Mouse (Mus musculus): ENCODE data around the gene Slc29a1.
A peak's percentile ranks its signal among the peaks of the same experiment; 100 is the strongest.
"Not testable (repeated sequence)": the region's sequence is repeated elsewhere in the genome, so short reads cannot be mapped to it uniquely, and the experiment has no call there.

Slc29a1 gene

DNA sequence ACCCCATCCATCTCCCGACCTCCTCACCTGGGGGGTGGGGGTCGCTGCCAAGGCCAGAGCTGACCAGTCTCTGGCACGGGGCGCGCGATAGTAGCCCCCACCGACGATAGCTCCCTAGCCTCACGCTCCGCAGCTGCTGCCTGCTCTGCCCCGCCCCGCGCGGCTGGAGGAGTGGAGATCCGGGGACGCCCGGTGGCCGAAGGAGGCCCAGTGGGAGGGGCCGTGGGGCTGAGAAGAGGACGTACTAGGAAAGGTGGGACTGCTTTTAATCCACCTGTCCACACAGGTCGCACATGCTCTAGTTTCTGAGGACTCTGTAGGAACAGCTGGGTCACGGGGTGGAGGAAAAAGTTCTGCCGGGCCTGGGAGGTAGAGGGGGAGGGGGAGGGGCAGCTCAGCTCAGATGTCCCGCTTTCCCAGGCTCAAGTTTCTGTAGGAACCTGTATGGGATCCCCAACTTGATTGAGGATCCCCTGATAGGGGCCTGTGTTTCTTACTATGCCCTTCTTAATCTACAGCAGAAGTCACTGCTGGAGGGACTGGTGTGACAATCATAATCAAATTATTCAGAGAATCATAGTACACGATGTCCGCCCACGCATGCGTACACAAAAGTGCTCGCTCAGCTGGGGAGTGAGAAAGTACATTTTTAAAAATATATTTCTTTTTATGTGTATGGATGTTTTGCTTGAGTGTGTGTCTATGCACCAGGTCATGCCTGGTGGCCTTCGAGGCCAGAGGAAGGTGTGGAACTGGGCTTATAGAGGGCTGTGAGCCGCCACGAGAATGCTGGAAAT lies at the start of gene Slc29a1:
TSS of gene Slc29a1 (minus strand) at position 161 of the 797 bp plus-strand sequence.
- no peak for DNase-seq (ENCODE audit: low read depth, low spot score)

DNA sequence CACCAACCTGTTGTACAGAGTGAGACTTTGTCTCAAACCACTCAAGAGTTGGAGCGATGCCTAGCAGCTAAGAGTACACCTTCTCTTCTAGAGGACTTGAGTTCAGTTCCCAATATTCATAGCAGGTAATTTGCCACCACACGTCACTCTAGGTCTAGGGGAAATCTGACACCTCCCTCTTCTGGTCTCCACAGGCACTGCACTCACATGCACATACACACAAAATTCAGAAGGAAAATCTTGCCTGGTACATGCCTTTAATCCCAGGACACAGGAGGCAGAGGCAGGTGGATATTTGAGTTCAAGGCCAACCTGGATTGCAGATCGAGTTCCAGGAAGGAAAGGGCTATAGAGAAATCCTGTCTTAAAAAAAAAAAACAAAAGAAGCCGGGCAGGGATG lies 44.8 kb upstream of the Slc29a1 start:
- no peak for DNase-seq (ENCODE audit: low read depth, low spot score)

DNA sequence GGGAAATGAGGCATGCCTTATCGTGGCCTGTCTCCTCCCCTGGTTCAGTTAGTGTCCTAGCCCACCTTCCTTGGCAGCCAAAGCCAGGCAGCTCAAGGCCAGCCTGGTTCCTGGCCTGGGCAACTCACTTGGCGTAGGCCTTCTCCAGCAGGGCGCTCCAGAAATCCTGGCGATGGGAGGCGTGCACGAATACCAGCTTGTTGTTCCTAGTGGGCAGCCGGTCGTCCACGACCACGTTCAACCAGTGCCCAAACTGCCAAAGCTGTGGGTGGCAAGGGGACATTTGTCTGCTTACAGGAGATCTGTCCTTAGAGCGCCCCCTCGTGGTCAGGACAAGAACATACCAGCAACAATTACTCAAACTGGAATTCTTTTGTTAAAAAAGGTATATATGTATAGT lies 43.3 kb upstream of the Slc29a1 start:
- DNase-seq (ENCODE audit: low read depth, low spot score): peak; percentile 77

DNA sequence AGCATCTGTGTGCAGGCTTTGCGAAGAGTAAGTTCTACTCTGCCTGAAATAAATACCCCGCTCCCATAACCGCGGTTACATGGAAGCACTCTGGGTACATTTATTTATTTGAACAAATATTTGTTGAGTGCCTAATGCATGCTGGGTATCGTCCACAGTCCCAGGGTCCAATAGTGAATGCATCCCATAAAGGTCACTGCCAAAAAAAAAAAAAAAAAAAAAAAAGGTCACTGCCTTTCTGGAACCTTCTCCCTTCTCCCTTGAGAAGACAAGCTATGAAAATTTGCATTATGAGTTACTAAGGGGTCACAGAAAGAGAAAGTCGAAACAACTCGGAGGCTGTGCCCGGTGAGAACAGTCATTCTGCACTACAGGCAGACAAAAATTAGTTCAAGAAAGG lies 42.6 kb upstream of the Slc29a1 start:
- no peak for DNase-seq (ENCODE audit: low read depth, low spot score)

DNA sequence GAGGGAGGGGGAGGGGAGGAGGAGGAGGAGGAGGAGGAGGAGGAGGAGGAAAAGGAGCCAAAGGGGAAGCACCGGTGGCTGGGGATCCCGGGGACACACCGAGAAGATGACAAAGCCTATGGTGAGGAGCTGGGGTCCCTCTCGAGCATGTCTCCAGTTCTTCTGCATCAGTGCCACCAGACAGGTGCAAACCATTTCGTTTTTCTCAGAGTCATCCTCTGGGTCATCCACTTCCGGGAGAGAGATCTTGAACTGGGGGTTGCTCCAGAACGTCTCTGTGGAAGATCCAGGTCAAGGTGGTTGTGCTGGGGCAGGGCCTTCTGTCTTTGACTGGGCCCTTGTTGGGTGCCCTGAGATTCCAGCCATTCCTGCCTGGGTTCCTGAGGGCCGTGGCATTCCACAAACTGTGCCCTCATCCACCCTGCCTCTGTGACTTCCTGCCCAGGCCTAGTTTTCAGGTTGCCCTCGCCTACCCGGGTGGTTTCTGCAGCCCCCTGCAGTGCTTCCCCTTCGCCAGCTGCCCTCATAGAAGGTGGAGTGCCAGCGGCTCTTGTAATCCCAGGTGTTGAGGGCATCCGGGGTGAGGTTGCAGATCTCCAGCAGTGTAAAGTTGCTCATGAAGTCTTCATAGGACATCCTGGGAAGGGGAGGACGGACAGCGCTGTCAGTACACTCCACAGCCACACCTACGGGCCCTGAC lies 39.3 kb upstream of the Slc29a1 start:
- no peak for DNase-seq (ENCODE audit: low read depth, low spot score)

DNA sequence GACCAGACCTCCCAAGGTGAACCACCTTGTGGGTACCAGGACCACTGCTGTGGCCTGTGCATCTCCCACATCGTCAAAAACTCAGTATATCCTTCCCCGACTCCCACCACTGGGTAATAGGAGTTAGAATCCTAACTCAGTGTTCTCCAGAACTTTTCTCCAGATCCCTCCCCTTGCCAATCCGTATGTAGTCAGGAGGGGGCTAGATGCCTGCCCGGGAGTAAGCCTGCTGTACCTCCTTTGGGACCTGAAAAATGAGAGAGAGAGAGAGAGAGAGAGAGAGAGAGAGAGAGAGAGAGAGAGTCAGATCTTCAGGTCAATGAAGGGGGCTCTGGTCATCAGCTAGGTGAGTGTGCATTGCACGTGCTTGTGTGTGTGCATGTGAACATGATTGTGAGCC lies 34.6 kb upstream of the Slc29a1 start:
- peak; percentile 51 for DNase-seq (ENCODE audit: low read depth, low spot score)

DNA sequence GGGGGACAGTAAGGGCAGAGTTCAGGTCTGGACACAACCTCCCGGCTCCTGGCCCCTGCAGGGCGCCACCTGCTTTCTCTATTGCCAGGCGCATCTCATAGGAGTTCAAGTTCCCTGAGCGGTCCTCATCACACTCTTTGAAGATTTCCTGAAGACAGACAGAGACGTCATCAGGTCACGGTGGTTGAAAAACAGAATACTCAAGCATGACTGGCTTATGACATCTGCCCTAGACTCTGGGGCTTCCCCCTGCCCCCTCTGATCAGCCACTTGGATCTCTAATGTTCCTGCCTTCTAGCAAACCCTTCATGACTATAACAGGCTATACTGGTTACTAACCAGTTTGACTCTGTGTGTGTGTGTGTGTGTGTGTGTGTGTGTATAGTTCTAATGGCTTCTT lies 32.5 kb upstream of the Slc29a1 start:
- no peak for DNase-seq (ENCODE audit: low read depth, low spot score)

DNA sequence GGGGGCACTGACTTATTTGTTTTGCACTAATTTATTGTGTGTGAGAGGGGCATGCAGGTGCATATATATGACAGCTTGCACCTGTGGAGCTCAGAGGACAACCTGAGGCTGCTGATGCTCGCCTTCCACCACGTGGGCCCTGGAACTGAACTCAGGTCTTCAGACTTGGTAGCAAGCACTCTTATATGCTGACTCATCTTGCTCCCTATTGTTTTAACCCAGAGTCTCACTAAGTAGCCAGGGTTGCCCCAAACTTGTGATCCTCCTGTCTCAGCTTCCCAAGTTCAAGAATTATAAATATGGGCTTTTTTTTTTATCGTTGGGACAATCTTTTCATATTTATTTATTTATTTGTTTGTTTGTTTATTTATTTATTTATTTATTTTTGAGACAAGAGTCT lies 31.6 kb upstream of the Slc29a1 start:
- DNase-seq (ENCODE audit: low read depth, low spot score): no peak

DNA sequence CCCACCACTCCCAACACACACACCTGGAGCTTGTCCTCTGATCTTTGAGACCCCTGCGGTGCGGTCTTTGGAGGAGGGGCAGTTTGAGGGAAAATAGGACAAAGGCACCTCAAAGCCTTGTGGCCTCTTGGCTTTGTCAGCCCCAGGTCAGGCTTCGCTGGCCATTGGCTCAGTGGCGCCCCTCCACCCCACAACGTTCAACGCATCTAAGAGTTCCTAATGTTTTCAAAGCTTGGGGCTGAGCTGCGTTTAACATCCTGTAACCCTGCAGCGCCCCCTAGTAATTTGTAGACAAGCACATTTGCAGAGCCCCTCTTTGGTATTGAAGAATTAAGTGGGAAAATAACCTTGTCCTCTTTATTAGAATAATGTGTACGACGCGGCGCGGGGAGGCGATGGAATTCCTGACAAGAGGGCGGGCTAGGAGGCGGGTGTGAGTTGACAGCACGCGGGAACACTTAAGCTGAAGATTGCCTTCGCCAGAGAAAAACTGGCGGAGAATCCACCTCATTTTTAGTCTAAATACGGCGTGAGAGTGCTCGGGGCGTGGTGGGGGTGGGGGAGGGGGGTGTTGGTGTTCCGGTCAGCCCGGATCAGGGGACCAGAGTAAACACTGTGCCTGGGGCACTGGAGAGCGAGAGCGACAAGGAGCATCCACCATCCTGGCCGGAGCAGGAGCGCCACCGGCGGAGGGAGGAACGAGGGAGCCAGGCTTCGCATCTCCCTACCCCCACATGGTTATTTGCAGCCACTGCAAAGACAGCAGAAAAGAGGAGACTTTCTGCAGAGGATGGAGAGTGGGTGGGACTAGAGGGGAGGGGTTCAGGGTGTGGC lies 30.7 kb upstream of the Slc29a1 start:
- DNase-seq (ENCODE audit: low read depth, low spot score): no peak

DNA sequence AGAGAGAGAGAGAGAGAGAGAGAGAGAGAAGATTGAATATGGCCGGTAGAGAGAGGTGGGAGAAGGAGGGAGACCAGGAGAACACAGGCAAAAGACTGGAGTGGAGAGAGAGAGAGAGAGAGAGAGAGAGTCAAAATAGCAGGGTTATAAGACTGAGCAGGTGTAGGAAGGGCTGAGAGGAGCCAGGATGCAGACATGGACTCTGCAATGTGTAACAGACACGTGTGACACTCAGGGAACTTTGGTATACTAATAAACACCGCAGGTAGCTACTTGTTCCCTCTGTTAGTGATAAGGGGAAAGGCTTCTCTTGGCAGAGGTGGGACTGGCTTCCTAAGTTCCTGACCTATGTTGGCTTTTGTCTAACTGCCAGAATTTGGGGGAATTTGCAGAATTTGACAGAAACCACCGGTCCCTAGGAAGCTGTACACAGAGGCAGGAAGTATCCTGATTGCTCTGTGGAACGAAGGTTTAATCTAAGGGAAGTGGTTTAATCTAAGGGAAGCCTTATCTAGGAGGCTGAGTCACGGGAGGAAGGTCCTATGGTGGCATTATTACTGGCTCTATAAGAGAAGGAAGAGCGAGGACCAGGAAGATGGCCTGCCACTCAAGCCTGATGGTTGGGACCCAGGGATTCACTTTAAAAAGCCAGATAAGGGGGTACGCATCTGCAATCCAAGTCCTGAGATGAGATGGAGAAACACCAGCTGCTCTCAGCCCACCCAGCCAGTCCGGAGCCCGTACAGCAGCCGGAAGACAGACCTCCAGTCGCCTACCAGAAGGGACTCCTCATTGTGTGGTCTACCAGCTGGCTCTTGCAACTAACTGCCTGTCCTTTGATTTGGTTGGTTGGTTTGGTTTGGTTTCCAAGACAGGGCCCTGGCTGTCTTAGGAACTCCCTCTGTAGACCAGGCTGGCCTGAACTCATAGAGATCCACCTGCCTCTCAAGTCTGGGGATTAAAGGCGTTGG lies 29.8 kb upstream of the Slc29a1 start:
- no peak for DNase-seq (ENCODE audit: low read depth, low spot score)

DNA sequence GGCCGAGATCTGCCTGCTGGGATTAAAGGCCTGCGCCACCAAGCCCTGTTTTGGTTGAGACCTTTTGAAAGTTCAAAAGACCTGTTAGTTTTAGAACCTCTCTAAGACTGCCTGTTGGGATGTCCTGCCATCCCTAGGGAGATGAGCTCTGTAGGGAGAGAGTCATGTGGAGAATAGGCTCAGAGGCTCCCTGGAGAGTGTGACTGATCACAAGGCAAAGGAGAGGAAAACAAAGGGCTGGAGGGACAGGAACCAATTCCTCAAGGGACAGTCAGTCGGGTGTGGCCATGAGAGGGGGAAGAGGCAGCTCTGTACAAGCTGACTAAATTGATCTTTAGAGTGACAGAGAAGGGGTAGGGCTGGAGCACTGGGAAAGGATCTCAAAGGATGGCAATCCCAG lies 28.8 kb upstream of the Slc29a1 start:
- peak; percentile 31 for DNase-seq (ENCODE audit: low read depth, low spot score)

DNA sequence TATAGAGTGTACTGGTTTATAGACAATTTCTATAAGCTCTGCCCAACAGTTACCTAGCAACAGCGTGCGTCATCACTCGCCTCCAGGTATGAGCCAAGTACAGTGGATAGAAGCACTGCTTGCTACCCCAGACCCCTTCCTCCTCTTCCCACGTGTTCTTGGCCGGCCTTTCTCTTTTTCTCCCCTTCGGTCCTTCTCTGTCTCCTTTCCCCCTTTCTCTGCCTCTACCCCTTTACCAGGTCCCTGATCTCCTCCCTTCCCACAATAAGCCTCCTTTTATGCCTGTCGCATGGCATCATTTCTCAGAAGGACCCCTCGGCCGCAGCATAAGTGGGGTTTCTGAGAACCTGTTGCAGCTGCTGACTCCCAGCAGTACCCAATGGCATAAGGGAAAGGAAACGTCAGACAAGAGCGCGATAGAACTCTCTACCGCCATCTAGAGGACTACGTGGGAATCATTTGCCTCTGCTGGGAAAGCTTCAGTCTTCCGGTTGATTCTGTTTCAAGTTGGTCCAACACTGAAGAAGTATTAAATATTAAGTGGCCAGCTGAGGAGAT lies 27.2 kb upstream of the Slc29a1 start:
- DNase-seq (ENCODE audit: low read depth, low spot score): peak; percentile 94

DNA sequence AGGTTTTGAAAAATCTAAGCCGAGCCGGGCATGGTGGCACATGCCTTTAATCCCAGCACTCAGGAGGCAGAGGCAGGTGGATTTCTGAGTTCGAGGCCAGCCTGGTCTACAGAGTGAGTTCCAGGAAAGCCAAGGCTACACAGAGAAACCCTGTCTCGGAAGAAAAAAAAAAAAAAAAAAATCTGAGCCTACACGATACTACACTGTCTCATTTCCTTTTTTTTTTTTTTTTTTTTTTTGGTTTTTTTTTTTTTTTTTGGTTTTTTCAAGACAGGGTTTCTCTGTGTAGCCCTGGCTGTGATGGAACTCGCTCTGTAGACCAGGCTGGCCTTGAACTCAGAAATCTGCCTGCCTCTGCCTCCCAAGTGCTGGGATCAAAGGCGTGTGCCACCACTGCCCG lies 24.0 kb upstream of the Slc29a1 start:
- DNase-seq (ENCODE audit: low read depth, low spot score): not testable (repeated sequence)

DNA sequence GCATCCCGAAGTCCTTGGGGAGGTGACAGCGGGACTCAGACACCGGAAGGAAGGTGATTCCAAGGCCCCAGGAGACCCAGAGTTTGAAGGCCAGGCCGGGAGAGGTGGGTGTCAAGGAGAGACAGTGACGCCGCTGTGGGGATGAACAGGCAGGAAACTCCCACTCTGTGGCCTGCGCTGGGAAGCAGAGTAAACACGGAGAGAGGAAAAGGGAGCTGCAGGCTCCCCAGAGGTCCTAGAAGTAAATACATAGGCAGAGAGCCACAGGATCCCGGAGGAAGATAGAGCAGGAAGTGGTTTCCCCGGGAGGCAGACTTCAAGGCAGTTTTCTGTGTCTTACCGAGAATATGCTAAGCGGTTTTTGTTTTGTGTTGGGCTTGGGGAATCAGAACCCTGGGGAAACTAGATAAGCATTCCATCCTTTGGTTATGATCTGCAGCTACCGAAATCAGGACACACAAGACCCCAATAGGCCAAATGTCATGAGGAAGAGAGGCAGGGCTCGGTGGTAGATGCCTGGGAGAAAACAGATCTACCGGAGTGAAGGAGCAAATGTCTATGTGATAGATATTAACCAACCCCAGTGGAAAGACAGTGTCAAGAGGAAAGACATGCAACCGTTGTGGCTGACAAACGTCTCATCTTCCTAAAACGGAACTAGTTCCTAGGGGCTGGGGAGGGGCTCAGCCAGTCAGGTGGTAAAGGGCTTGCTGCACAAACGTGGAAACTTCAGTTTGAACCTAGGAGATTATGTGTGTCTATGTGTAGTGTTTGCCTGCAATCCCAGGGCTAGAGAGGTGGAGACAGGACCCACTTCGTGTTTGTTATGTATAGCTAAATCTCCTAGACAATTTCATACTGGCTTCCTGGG lies 20.2 kb upstream of the Slc29a1 start:
- DNase-seq (ENCODE audit: low read depth, low spot score): no peak

DNA sequence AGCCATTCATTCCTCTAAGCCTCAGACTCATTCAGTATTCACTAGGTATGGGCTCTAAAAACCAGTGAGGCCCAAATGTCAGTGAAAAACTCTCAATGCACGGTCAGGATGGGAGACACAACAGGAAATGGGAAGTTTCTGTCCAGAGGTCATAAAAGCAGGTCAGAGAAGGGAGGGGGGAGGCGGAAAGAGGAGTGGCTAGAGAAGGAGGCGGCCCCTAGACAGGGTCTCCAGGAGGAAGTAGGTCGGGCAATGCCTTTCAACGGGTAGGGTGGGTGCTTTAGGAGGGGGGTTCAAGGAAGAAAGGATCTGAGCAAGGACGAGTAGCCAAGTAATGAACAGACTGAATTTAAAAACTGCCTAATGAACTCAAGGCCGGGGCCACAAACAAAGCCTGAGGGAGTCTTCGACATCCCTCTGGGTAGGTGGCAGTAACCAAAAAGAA lies 19.6 kb upstream of the Slc29a1 start:
- no peak for DNase-seq (ENCODE audit: low read depth, low spot score)

DNA sequence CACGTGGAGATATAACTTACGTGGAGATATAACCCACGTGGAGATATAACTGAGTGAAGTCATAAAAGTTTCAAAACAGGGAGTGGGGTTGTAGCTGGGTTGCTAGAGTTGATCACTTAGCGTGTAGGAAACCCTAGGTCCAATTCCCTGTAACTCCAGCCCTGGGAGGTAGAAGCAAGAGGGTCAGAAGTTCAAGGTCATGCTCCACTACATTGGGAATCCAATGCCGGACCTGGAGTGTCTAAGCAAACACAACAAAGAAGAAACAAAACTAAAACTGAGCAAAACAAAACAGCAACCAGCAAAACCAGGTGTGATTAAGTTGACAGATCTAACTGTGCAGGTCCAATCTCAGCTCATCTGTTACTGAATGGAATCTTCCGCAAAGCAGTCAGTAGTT lies 18.2 kb upstream of the Slc29a1 start:
- DNase-seq (ENCODE audit: low read depth, low spot score): no peak

DNA sequence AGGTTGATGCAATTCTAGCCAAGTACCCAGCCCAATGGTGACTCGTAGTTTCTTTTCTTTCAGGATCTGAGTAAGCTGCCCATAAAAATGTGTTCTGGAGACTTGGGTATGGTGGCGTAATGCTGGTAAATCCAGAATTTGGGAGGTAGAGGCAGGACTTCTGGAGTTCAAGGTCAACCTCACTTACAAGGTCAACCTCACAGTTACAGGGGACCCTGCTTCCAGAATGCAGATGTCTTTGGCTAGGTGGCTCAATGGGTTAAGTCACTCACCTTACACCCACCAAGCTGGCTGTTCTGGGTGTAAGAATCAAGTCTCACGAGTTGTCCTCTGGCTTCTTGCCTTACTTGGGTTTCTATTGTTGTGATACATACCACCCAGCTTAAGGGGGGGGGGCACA lies 17.3 kb upstream of the Slc29a1 start:
- no peak for DNase-seq (ENCODE audit: low read depth, low spot score)

DNA sequence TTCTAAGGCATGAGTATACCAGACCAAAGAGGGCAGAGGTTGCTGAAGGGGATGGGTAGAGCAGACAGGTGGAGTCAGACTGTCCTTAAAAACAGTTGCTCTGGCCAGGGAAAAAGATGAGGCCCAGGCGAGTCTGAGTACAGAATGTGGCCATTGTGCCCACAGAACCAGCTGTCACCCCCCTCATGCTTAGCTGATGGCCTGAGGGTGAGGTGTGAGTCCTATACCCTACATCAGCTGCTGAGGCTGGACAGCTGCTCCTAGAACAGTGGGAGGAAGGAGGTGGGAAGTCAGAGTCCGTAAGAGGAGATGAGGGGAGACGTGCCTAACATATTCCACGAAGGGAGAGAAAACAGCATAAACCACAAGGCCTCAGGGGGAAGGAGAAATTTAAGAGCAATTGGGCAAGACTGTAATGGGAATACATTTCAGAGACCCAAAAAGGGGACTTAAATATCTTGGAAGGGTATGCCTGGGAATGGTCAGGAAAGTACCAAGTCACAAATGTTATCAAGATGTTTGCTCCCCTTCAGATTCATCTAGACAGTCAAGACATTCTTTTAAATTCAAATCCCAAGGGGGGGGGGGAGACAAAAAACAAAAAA lies 16.7 kb upstream of the Slc29a1 start:
- peak; percentile 87 for DNase-seq (ENCODE audit: low read depth, low spot score)

DNA sequence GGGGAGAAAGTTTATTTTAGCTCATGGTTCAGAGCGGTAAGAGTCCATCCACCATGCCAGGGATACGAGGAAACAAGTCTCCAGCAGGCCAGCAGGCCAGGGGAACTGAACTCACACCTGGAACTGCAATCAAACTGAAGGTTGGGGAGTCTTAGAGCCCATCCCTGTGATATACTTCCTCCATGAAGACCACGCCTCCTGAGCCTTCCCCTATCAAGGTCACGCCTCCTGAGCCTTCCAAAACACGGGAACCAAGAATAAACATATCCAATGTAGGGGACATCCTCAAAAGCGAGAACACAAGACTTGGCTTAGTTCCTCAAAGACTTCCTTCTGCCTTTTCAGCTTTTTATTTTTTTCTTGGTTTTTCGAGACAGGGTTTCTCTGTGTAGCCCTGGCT lies 13.5 kb upstream of the Slc29a1 start:
- DNase-seq (ENCODE audit: low read depth, low spot score): no peak
